Mouse (Mus musculus) forebrain, postnatal 0 days (tissue): ENCODE results near the gene Rnf207. TPM values are rescaled to one million over a fixed set of nuclear protein-coding genes. Genes with fewer than 3 reads are reported as not detected.

Source experiments
- ATAC-seq: fragments of 200-750 bp; cut with Nextera tagmentation; 2 replicates; pipeline ENCODE4 v1.8.0; 2017; ENCODE audit warnings: mild to moderate bottlenecking, moderate library complexity
- DNase-seq: peaks from one replicate; pipeline ENCODE4 v3.0.0-alpha.2; 2015
- H3K27ac ChIP-seq: fragments of 300-500 bp; sonication (generic); 2 replicates; pipeline ENCODE4 v1.5.1; 2014; ENCODE audit warnings: low read depth, mild to moderate bottlenecking, antibody characterized with exemption, low read length, moderate library complexity, mixed read lengths
- H3K27me3 ChIP-seq: fragments of 300-500 bp; sonication (generic); 2 replicates; pipeline ENCODE4 v1.6.1; 2014; ENCODE audit warnings: mild to moderate bottlenecking, low read length, mixed read lengths; ENCODE audit not compliant: insufficient read depth
- H3K36me3 ChIP-seq: fragments of 300-500 bp; sonication (generic); 2 replicates; pipeline ENCODE4 v1.6.1; 2014; ENCODE audit warnings: mild to moderate bottlenecking, moderate library complexity; ENCODE audit not compliant: insufficient read depth
- H3K4me1 ChIP-seq: fragments of 300-500 bp; sonication (generic); 2 replicates; pipeline ENCODE4 v1.6.1; 2014; ENCODE audit warnings: antibody characterized with exemption; ENCODE audit not compliant: insufficient read depth
- H3K4me2 ChIP-seq: fragments of 300-500 bp; sonication (generic); 2 replicates; pipeline ENCODE4 v1.6.1; 2014; ENCODE audit warnings: low read depth, mild to moderate bottlenecking, moderate library complexity
- H3K4me3 ChIP-seq: fragments of 300-500 bp; sonication (generic); 2 replicates; pipeline ENCODE4 v1.5.1; 2014; ENCODE audit warnings: low read depth, low read length, mixed read lengths
- H3K9ac ChIP-seq: fragments of 300-500 bp; sonication (generic); 2 replicates; pipeline ENCODE4 v1.6.1; 2014; ENCODE audit warnings: mild to moderate bottlenecking
- H3K9me3 ChIP-seq: fragments of 300-500 bp; sonication (generic); 2 replicates; pipeline ENCODE4 v1.6.1; 2016; ENCODE audit warnings: low read length
- CTCF ChIP-seq: sonication (generic); IDR thresholded peaks from 2 replicates; pipeline ENCODE4 v1.5.1; 2016; ENCODE audit warnings: antibody characterized with exemption, control low read depth, low read depth
- WGBS: fragments of 180-500 bp; shearing (Covaris S2); extraction: QIAGEN DNeasy Blood & Tissue Kit; methylation state at CpG from one replicate; pipeline ENCODE4 v1.1.7; 2014; 5-methylcytosine and 5-hydroxymethylcytosine counted together
- polyA plus RNA-seq: library from polyadenylated mRNA; unstranded; fragments of >200 nt; fragmentation: Nextera tagmentation; extraction: Ambion mirVana; gene quantifications from 2 replicates; pipeline ENCODE4 v1.2.1, GENCODE M21; 2015
- total RNA-seq: library from RNA; depleted of rRNA; stranded (reverse); fragments of >200 nt; gene quantifications from 2 replicates; pipeline ENCODE4 v1.2.3, GENCODE M21; 2014

The Rnf207 gene
- total and polyA plus RNA-seq, 2 experiments from 2014 or later = 2.6 to 4.2 TPM

DNA sequence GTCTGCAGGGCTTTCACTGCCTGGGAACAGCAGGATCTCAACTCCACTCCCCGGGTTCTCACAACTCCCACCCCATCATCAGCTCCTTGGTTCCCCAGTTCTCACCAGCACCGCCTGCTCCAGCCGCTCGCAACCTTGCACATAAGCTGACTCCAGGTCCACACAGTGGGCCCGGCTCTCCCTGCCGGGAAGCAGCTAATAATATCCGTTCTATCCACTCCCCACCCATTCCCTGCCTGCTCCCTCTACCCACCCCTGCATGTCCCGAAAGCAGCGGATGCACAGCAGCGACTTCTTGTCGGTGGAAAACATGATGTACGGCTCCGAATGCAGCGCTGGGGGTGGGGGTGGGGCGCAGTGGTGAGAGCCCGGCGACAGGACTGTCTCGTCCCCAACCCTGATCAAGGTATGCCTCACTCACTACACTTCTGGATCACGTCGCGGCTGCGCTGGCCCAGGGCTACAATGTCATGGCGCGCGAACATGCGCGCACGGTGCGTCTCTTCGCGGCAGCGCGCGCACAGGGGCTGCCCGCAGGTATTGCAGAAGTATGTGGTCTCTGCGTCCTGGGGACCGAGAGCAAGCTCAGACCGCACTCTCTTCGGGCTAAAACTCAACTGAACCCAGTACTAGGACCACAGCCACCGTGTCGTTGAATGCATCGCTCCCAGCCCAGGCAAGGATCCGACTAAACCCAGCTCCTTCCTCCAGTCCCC lies 3.1 kb downstream of the Rnf207 start:
- no peak for TF ChIP-seq CTCF
- 1% methylated on average over 43 of the region's 43 CpGs for whole genome bisulfite sequencing
- ATAC-seq (0 out of 2 replicates have a peak, but pooled peaks have one; percentile 10), DNase-seq (no peak)
- Histone ChIP-seq H3K4me1 (0 out of 2 replicates have a peak, but pooled peaks cover 7% of the 10 kb centered on the region), H3K9ac (no peak overlapping the region), H3K9me3 (no peaks in the 10 kb centered on the region), H3K4me3 (peak overlapping the region; percentile 38), H3K4me2 (peak overlapping the region; percentile 58), H3K36me3 (no peaks in the 10 kb centered on the region), H3K27me3 (peaks cover 66% of the 10 kb centered on the region), H3K27ac (no peak overlapping the region)

DNA sequence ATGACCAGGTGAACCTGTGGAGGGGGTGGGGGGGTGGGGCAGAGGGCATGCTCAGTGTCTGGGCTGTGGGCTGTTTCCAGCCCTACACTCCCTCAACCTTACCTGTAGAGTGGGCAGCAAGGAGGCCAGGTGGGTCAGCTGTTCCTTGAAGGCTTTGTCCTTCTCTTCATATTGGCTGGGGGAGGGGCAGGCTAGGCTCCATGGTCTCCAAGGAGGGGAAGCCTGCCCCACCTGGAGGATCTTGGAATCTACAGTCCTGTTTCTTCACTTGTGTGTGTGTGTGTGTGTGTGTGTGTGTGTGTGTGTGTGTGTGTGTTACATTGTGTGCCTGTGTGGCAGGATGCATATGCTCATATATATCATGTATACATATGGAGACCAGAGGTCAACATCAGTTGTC lies 4.9 kb downstream of the Rnf207 start:
- Histone ChIP-seq H3K27me3 (peaks cover 66% of the 10 kb centered on the region), H3K9ac (peak overlapping the region; percentile 44; the same call in 1 of the 2 replicates), H3K27ac (no peak overlapping the region), H3K4me2 (peak overlapping the region; percentile 75), H3K9me3 (no peaks in the 10 kb centered on the region), H3K4me3 (peak overlapping the region; percentile 43), H3K36me3 (0 out of 2 replicates have a peak, but pooled peaks cover 1% of the 10 kb centered on the region), H3K4me1 (0 out of 2 replicates have a peak, but pooled peaks cover 7% of the 10 kb centered on the region)
- TF ChIP-seq CTCF = peak; percentile 65
- peak; percentile 73 for ATAC-seq
- DNase-seq = peak; percentile 66

DNA sequence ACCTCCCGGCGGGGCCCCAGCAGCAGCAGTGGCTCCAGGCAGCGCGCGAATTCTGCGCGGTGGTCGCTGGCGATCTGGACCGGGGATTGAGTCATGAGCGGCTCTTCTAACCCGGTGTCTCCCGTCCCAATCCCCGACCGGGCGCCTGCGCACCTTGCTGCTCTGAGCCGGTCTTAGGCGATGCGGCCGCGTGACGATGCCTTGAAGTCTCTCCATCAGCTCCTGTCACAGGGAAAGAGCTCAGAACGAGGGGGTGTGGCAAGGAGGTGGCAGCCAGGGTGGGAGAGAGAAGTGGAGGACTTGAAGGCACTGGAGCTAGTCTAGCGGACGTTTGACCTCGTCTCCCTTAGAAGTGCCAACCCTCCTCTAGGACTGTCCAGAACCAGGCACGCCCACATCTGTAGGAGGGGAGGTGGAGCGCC lies 5.6 kb downstream of the Rnf207 start:
- no peak overlapping the region for H3K27ac ChIP-seq
- no peaks in the 10 kb centered on the region for H3K9me3 ChIP-seq
- ATAC-seq = peak; percentile 62
- H3K27me3 ChIP-seq = peaks cover 65% of the 10 kb centered on the region
- H3K4me2 ChIP-seq = peak overlapping the region; percentile 75
- WGBS = under 1% methylated on average over 29 of the region's 29 CpGs
- 0 out of 2 replicates have a peak, but pooled peaks cover 4% of the 10 kb centered on the region for H3K36me3 ChIP-seq
- peak overlapping the region; percentile 44 for H3K9ac ChIP-seq
- peak; percentile 59 for DNase-seq
- H3K4me1 ChIP-seq = 0 out of 2 replicates have a peak, but pooled peaks cover 7% of the 10 kb centered on the region
- no peak for TF ChIP-seq CTCF
- H3K4me3 ChIP-seq = peak overlapping the region; percentile 43

DNA sequence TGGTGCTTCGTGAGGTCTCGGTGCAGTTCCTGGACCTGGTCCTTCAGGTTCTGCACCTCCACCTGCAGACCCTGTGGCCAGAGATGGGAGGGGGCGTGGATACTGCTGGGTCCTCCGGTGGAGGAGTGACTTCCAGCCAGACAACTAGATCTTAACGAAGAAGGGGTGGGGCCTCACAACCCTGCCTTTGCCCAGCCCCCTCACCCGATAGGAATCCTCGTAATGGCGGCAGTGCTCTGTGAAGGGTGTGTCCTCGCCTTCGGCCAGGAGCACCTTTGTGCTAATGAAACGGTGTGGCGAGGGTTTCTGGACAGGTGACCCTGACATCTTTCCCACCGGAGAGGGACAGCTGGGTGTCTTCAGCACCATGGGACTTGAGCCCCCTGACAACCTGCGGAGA lies 6.6 kb downstream of the Rnf207 start:
- H3K9ac ChIP-seq = peak overlapping the region; percentile 44; the same call in 1 of the 2 replicates
- WGBS = 6% methylated on average over 14 of the region's 14 CpGs
- 0 out of 2 replicates have a peak, but pooled peaks cover 7% of the 10 kb centered on the region for H3K4me1 ChIP-seq
- H3K4me2 ChIP-seq = peak overlapping the region; percentile 75
- no peak for DNase-seq
- no peak for TF ChIP-seq CTCF
- no peak overlapping the region for H3K27ac ChIP-seq
- ATAC-seq = no peak
- H3K27me3 ChIP-seq = peaks cover 55% of the 10 kb centered on the region
- H3K36me3 ChIP-seq = 0 out of 2 replicates have a peak, but pooled peaks cover 4% of the 10 kb centered on the region
- no peaks in the 10 kb centered on the region for H3K9me3 ChIP-seq
- peak overlapping the region; percentile 43; the same call in 1 of the 2 replicates for H3K4me3 ChIP-seq

DNA sequence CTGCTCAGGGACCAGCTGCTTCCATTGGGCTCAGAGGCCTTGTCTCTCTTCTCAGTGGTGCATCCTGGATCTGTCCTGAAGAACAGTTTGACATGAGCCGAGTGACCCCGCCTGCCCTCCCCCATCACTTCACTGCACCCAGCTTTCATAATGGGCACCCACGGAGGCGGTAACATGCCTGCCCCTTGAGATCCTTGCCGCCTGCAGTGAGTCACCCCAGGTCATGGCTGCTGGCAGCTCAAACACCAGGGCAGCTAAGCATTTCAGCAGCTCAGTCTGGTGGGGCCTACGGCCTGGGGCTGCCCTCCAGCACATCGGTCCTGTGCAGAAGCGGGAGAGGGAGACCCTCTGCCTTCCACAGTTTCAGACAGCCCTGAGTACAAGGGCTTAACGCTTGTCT lies 11.3 kb downstream of the Rnf207 start:
- Histone ChIP-seq H3K27me3 (peaks cover 18% of the 10 kb centered on the region), H3K27ac (no peak overlapping the region), H3K4me2 (no peak overlapping the region), H3K4me3 (no peak overlapping the region), H3K36me3 (peaks cover 28% of the 10 kb centered on the region), H3K9ac (no peak overlapping the region), H3K9me3 (no peaks in the 10 kb centered on the region), H3K4me1 (no peaks in the 10 kb centered on the region)
- DNase-seq (no peak), ATAC-seq (no peak)
- WGBS = 88% methylated on average over 9 of the region's 9 CpGs
- TF ChIP-seq CTCF = no peak

DNA sequence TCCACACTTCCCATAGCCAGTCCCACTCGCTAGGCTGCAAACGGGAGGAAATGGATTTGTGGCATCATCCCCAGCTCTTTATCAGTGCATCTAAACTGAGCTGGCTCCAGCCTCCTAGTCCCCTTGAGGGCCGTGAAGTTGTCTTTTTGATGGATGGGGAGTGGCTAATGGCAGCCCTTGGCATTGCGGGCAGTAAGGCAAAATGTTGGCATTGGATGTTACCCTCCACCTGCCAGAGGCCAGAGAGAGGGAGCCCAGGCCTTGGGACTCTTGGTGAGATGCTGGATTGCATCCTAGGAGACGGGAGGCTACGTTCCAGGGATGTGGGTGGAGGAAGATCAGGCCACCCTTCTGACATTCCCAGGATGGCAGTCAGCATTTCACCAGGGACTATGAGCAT lies 12.8 kb downstream of the Rnf207 start:
- no peak overlapping the region for H3K4me2 ChIP-seq
- DNase-seq (no peak), ATAC-seq (no peak)
- no peaks in the 10 kb centered on the region for H3K4me1 ChIP-seq
- WGBS = 77% methylated on average over 6 of the region's 6 CpGs
- no peak for TF ChIP-seq CTCF
- peaks cover 42% of the 10 kb centered on the region for H3K36me3 ChIP-seq
- no peak overlapping the region for H3K27ac ChIP-seq
- no peak overlapping the region for H3K4me3 ChIP-seq
- no peak overlapping the region for H3K9ac ChIP-seq
- H3K9me3 ChIP-seq = no peaks in the 10 kb centered on the region
- peaks cover 2% of the 10 kb centered on the region; the same call in 1 of the 2 replicates for H3K27me3 ChIP-seq

DNA sequence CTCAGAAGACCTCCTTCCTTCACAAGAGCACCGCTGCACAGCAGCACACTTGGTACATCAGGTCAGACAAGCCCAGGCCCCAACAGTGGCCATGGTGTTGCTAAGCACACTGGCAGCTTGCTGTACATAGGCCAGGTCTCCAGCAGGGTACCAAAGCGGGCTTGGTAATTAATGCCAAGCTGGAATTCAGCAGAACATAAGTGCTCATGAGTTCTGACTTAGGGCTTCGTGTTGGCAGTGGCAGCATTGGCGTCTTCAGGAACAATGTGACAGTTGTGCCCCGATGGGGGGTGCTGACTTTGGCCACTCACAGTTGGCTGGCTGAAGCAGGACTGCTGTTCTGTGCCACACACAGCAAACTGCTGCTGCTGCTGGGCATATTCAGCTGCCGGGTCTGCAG lies 14.1 kb downstream of the Rnf207 start:
- TF ChIP-seq CTCF = no peak
- Histone ChIP-seq H3K4me2 (no peak overlapping the region), H3K27me3 (no peaks in the 10 kb centered on the region), H3K9me3 (no peaks in the 10 kb centered on the region), H3K9ac (no peak overlapping the region), H3K4me1 (no peaks in the 10 kb centered on the region), H3K4me3 (no peak overlapping the region), H3K27ac (no peak overlapping the region), H3K36me3 (peaks cover 54% of the 10 kb centered on the region)
- WGBS = 82% methylated on average over 6 of the region's 6 CpGs
- no peak; the same call in 1 of the 2 replicates for ATAC-seq
- DNase-seq = no peak
